Mouse (Mus musculus): ENCODE measurements around the gene Dtx3. TPM values are rescaled to one million over a fixed set of nuclear protein-coding genes. Genes with fewer than 3 reads are reported as not detected.

The Dtx3 gene
- total RNA-seq, 1 experiment: 29.5 TPM

DNA sequence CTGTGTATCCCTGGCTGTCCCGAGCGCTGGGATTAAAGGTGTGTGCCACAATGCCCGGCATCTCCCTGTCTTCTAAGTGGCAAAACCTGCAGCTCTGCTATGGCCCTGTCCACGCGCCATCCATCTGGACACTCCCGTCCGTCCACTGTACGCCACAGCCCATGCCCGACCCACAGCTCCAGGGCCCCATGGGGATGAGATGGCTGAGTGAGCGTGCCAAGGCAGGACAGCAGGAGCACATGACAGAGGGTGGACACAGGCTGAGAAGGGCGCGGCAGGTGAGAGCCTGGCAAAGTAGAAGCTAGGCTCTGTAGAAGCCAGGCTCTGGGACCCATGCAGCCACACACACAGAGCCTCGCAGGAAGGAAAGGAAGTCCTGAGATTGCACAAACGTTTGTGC lies 36.2 kb upstream of the Dtx3 start:
- in situ Hi-C loops (cut with MboI; ENCODE audit: low sequenced_read_pairs in 2 of 2, unreplicated experiment in 2 of 2): no loop called here
- no peak for DNase-seq (ENCODE audit: low read depth, low spot score)
- peaks cover 2 to 12% of the 10 kb centered on the region in 2 experiments; a peak in 2 of 4 replicates for H3K4me1 ChIP-seq (ENCODE audit: control insufficient read depth in 2 of 2, insufficient read depth in 2 of 2, low read length in 2 of 2, poor library complexity in 1 of 2)
- H3K4me3 ChIP-seq (ENCODE audit: insufficient read depth in 1 of 2, low read depth in 1 of 2, low read length in 2 of 2, poor library complexity in 1 of 2, severe bottlenecking in 1 of 2): no peak overlapping the region
- H3K9me3 ChIP-seq (ENCODE audit: control insufficient read depth, insufficient read depth, low read depth, low read length): no peaks in the 10 kb centered on the region
- TF ChIP-seq ZNF384 (IDR thresholded peaks at IDR 0.05; ENCODE audit: low read depth, low read length) (no peak), MAFK (IDR thresholded peaks at IDR 0.05; ENCODE audit: insufficient read depth, low read depth, low read length) (no peak), HCFC1 (IDR thresholded peaks at IDR 0.05; ENCODE audit: borderline replicate concordance, insufficient read depth, low read length) (no peak), CHD2 (IDR thresholded peaks at IDR 0.05; ENCODE audit: low read depth, low read length) (no peak), ZC3H11A (IDR thresholded peaks at IDR 0.05; ENCODE audit: borderline replicate concordance, low read depth, low read length) (no peak)
- H3K9ac ChIP-seq (ENCODE audit: insufficient read depth, low read depth, low read length, poor library complexity, severe bottlenecking): no peak overlapping the region
- no peak overlapping the region for H3K27ac ChIP-seq (ENCODE audit: insufficient read depth, low read depth, low read length, poor library complexity, severe bottlenecking)
- peaks cover 6% of the 10 kb centered on the region; the same call in 1 of the 2 replicates for H3K36me3 ChIP-seq (ENCODE audit: control insufficient read depth, insufficient read depth, low read length, poor library complexity, severe bottlenecking)

DNA sequence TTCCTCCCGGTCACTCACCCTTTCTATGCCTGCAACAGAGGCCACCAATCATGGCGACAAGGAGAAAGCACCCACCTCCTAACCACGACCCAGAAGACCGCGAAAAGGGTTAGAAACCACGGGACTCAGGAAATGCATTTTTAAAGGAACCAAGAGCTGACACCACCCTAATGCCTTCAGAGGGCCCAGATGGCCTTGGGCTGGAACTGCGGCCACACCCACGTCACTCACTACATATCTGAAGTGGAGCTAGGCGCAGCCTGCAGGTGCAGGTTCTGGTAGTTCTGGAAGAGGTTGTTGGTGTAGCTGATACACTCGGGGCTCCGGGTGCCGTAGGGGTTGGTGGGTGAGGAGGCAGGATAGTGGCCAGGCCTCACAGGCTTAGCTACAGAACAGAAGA lies 35.2 kb upstream of the Dtx3 start:
- peaks cover 3% of the 10 kb centered on the region; the same call in 1 of the 2 replicates for H3K36me3 ChIP-seq (ENCODE audit: control insufficient read depth, insufficient read depth, low read length, poor library complexity, severe bottlenecking)
- TF ChIP-seq CHD2 (IDR thresholded peaks at IDR 0.05; ENCODE audit: low read depth, low read length): no peak
- TF ChIP-seq ZNF384 (IDR thresholded peaks at IDR 0.05; ENCODE audit: low read depth, low read length): no peak
- H3K4me1 ChIP-seq (ENCODE audit: control insufficient read depth in 2 of 2, insufficient read depth in 2 of 2, low read length in 2 of 2, poor library complexity in 1 of 2): peaks cover 2 to 15% of the 10 kb centered on the region in 2 experiments; a peak in 2 of 4 replicates
- H3K9me3 ChIP-seq (ENCODE audit: control insufficient read depth, insufficient read depth, low read depth, low read length): no peaks in the 10 kb centered on the region
- no peak overlapping the region for H3K4me3 ChIP-seq (ENCODE audit: insufficient read depth in 1 of 2, low read depth in 1 of 2, low read length in 2 of 2, poor library complexity in 1 of 2, severe bottlenecking in 1 of 2)
- 0 out of 2 replicates have a peak overlapping the region, but pooled peaks have one; percentile 8 for H3K9ac ChIP-seq (ENCODE audit: insufficient read depth, low read depth, low read length, poor library complexity, severe bottlenecking)
- H3K27ac ChIP-seq (ENCODE audit: insufficient read depth, low read depth, low read length, poor library complexity, severe bottlenecking): no peak overlapping the region
- no peak for DNase-seq (ENCODE audit: low read depth, low spot score)
- in situ Hi-C loops (cut with MboI; ENCODE audit: low sequenced_read_pairs in 2 of 2, unreplicated experiment in 2 of 2): no loop called here

DNA sequence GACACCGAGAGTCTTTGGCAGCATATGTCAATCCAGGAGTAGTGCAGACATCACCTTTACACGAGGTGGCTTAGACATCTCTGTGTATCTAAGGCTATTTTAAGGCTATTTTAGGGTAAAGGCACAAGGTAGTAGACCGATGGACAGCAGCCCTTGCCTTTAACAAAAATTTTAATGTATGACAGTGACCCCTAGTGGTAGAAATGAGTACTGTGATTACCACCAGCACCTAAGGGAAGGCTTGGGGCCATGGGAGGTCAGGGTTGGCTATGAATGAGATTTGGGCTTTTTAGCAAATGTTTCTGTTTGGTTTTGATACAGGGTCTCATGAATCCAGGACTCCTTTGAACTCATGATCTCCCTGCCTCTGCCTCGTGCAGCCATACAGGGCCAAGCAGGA lies 33.4 kb upstream of the Dtx3 start:
- TF ChIP-seq CHD2 (IDR thresholded peaks at IDR 0.05; ENCODE audit: low read depth, low read length): no peak
- no peak for TF ChIP-seq MAFK (IDR thresholded peaks at IDR 0.05; ENCODE audit: insufficient read depth, low read depth, low read length)
- TF ChIP-seq HCFC1 (IDR thresholded peaks at IDR 0.05; ENCODE audit: borderline replicate concordance, insufficient read depth, low read length): no peak
- no peak for TF ChIP-seq ZC3H11A (IDR thresholded peaks at IDR 0.05; ENCODE audit: borderline replicate concordance, low read depth, low read length)
- no peak for TF ChIP-seq ZNF384 (IDR thresholded peaks at IDR 0.05; ENCODE audit: low read depth, low read length)
- Histone ChIP-seq H3K9ac (ENCODE audit: insufficient read depth, low read depth, low read length, poor library complexity, severe bottlenecking) (no peak overlapping the region), H3K36me3 (ENCODE audit: control insufficient read depth, insufficient read depth, low read length, poor library complexity, severe bottlenecking) (peaks cover 3% of the 10 kb centered on the region; the same call in 1 of the 2 replicates), H3K27ac (ENCODE audit: insufficient read depth, low read depth, low read length, poor library complexity, severe bottlenecking) (no peak overlapping the region), H3K9me3 (ENCODE audit: control insufficient read depth, insufficient read depth, low read depth, low read length) (no peaks in the 10 kb centered on the region), H3K4me3 (ENCODE audit: insufficient read depth in 1 of 2, low read depth in 1 of 2, low read length in 2 of 2, poor library complexity in 1 of 2, severe bottlenecking in 1 of 2) (no peak overlapping the region), H3K4me1 (ENCODE audit: control insufficient read depth in 2 of 2, insufficient read depth in 2 of 2, low read length in 2 of 2, poor library complexity in 1 of 2) (peaks cover 7 to 20% of the 10 kb centered on the region in 2 experiments; a peak in 3 of 4 replicates)
- in situ Hi-C loops (cut with MboI; ENCODE audit: low sequenced_read_pairs in 2 of 2, unreplicated experiment in 2 of 2): no loop called here
- peak; percentile 71 for DNase-seq (ENCODE audit: low read depth, low spot score)

DNA sequence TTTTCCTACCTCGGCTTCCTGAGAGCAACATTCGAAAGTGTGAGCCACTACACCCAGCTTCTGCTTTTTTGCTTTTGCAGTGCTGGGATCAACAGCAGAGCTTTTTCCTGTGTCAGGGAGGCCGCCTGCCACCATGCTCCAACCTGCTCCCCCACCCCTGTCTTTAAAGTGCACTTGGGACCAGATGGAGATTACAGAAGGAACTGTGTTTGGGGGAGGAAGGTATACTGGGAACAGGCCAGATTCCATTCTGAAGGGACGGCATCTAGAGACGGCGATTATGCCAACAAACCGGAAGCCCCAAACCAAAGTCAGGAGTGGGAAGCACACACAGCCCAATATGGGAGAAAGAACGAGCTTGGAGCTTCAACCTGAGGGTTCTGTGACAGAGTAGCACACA lies 31.6 kb upstream of the Dtx3 start:
- H3K9ac ChIP-seq (ENCODE audit: insufficient read depth, low read depth, low read length, poor library complexity, severe bottlenecking): no peak overlapping the region
- TF ChIP-seq MAFK (IDR thresholded peaks at IDR 0.05; ENCODE audit: insufficient read depth, low read depth, low read length): no peak
- no peak for TF ChIP-seq CHD2 (IDR thresholded peaks at IDR 0.05; ENCODE audit: low read depth, low read length)
- TF ChIP-seq HCFC1 (IDR thresholded peaks at IDR 0.05; ENCODE audit: borderline replicate concordance, insufficient read depth, low read length): no peak
- TF ChIP-seq ZC3H11A (IDR thresholded peaks at IDR 0.05; ENCODE audit: borderline replicate concordance, low read depth, low read length): no peak
- no peak for TF ChIP-seq ZNF384 (IDR thresholded peaks at IDR 0.05; ENCODE audit: low read depth, low read length)

More for the DNA sequence above, 31.6 kb upstream of the Dtx3 start:
- no peaks in the 10 kb centered on the region for H3K9me3 ChIP-seq (ENCODE audit: control insufficient read depth, insufficient read depth, low read depth, low read length)
- H3K36me3 ChIP-seq (ENCODE audit: control insufficient read depth, insufficient read depth, low read length, poor library complexity, severe bottlenecking): peaks cover 3% of the 10 kb centered on the region; the same call in 1 of the 2 replicates
- in situ Hi-C loops (cut with MboI; ENCODE audit: low sequenced_read_pairs in 2 of 2, unreplicated experiment in 2 of 2): no loop called here
- H3K4me1 ChIP-seq (ENCODE audit: control insufficient read depth in 2 of 2, insufficient read depth in 2 of 2, low read length in 2 of 2, poor library complexity in 1 of 2): peaks cover 12 to 22% of the 10 kb centered on the region in 2 experiments; a peak in 3 of 4 replicates
- DNase-seq (ENCODE audit: low read depth, low spot score): no peak
- H3K27ac ChIP-seq (ENCODE audit: insufficient read depth, low read depth, low read length, poor library complexity, severe bottlenecking): no peak overlapping the region
- no peak overlapping the region for H3K4me3 ChIP-seq (ENCODE audit: insufficient read depth in 1 of 2, low read depth in 1 of 2, low read length in 2 of 2, poor library complexity in 1 of 2, severe bottlenecking in 1 of 2)

All from ES-E14 (cell line).